Mouse (Mus musculus): ENCODE data around the gene Nedd9.

Nedd9 gene

DNA sequence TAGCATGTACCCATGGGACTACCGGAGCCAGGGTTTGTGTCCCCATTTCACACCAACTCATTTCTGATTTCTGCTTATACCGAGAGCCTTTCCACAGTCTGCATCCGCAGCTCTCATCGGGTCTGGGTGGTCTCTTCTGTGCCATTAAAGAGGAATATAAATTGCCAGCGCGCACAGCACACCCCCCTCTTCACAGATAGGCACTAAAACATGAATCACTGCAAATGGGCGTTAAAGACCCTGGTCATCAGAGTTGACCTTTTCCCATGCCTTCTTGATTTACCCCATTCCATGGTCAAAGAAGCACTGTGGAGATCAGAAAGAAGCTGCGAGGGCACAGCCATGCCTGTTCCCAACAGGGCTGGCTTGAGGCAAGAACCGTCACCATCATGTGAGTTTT is 109.3 kb downstream of the Nedd9 start:
- in situ Hi-C loops (cut with MboI, MseI), result no loop called here

DNA sequence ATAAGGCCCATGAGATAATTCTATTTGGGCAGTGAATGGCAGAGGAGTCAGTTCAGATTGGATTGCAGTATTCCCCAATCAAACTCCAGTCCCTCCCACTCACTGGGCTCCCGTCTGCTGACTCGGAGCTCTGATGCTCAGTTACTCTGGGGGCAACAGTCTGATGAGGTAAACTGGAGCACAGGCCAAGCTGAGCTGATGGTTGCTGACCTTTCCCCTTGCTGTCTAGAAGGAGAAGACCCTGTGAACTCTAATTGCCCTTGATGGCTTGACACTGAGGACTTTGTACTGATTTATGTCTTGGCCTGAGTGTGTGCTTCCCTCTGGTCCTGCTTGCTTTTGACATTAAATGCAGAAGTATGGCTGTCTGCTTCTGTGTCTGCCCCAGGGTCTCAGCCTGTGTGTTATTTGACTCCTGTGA is 110.1 kb downstream of the Nedd9 start:
- in situ Hi-C loops (cut with MboI, MseI), result no loop called here

DNA sequence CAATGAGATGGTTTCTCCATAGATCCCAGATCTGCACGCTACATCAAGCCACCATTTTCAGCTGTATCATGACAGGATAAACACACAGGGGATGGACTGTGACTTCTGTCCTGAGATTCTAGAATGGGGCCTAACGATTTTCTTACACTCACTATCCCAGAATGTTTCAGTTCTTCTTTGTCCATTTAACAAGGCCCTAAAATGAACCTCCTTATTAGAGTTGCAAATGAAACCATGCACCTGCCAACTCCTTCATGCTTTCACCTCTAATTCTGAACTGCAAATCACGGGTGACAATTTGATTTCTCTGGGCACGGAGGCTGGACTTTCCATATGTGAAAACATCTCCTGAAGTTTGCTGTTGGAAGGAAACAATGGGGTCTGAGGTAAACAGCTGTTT is 111.1 kb downstream of the Nedd9 start:
- in situ Hi-C loops (cut with MboI, MseI), result no loop called here

GRCm38 (mm10) chr13:41375696-41376095 is 111.5 kb downstream of the Nedd9 start:
- in situ Hi-C loops (cut with MboI, MseI), result no loop called here

DNA sequence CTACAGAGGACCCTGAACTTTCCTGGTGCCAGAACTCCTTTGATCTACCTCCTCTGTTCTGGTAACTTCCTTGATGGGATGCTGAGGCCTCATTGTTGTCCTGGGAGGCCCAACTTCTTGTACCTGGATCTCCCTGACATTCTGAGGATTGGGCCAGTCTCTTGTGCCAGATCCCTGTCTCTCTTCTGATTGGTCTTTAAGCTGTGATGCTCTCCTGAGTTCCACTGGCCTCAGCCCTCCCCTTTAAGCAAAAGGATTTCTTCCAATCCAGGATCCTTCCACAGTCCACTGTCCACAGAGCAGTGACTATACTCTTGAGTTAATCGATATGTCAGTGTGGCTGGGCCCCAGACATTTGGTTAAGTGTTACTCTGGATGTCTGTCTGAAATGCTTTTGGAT is 112.3 kb downstream of the Nedd9 start:
- in situ Hi-C loops (cut with MboI, MseI), result loop anchor here (5.0 to 25.0 kb wide), 3 partner anchors 67 to 1887 kb away; partner anchors contain the start of gene Hivep1 (in 1 of the 2)

GRCm38 (mm10) chr13:41372555-41373460 is 114.4 kb downstream of the Nedd9 start:
- in situ Hi-C loops (cut with MboI, MseI), result loop anchor here (5.0 to 25.0 kb wide), 3 partner anchors 69 to 1889 kb away; partner anchors contain the start of gene Hivep1 (in 1 of the 2)

GRCm38 (mm10) chr13:41371547-41371946 is 115.6 kb downstream of the Nedd9 start:
- in situ Hi-C loops (cut with MboI, MseI), result loop anchor here (5.0 to 25.0 kb wide), 3 partner anchors 71 to 1891 kb away; partner anchors contain the start of gene Hivep1 (in 1 of the 2)

- in situ Hi-C loops (cut with MboI, MseI), result loop anchor here (25.0 kb wide), 2 partner anchors 694 to 1894 kb away; partner anchors contain the start of gene Hivep1 (in 1 of the 2)
Measured at GRCm38 (mm10) chr13:41368612-41369011, 118.5 kb downstream of the Nedd9 start.

- in situ Hi-C loops (cut with MboI, MseI), result loop anchor here (25.0 kb wide), 2 partner anchors 695 to 1895 kb away; partner anchors contain the start of gene Hivep1 (in 1 of the 2)
Measured at GRCm38 (mm10) chr13:41367176-41367611, 120.0 kb downstream of the Nedd9 start.

DNA sequence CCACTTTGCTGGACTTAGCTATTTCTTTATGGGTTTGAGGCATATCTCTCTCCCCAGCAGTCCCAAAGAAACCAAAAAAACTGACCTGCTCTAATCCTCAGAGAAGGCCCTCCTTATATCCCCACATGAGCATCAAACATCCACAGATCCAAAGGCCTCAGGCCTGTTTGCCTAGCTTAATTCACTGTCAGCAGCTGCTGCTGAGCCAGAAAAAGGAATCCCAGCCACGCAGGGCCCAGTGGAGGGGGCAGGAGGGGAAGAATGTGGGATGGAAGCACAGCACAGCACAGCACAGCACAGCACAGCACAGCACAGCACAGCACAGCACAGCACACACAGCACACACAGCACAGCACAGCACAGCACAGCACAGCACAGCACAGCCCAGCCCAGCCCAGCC is 120.6 kb downstream of the Nedd9 start:
- in situ Hi-C loops (cut with MboI, MseI), result loop anchor here (25.0 kb wide), 2 partner anchors 696 to 1896 kb away; partner anchors contain the start of gene Hivep1 (in 1 of the 2)

DNA sequence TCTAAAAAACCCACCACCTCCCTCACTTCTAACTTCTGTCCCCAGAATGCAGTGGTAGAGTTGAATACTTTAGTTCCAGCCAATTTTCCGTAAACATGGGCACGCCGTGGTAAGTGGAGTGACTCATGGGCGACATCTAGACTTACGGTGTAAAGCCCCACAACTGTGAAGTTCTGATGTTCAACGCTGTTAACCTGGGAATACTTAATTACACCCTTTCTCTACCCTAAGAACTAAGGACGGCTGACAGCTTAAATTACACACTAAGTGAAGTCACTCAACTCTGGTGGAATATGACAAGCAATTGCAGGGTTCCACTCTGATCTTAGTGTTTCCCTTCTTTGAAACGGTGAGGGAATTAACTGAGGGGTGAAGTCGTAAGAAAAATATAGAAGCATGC is 122.9 kb downstream of the Nedd9 start:
- in situ Hi-C loops (cut with MboI, MseI), result loop anchor here (5.0 to 25.0 kb wide), 3 partner anchors 113 to 1898 kb away; partner anchors contain the start of gene Hivep1 (in 1 of the 2)

- in situ Hi-C loops (cut with MboI, MseI), result loop anchor here (5.0 to 25.0 kb wide), 3 partner anchors 114 to 1899 kb away; partner anchors contain the start of gene Hivep1 (in 1 of the 2)
Measured at GRCm38 (mm10) chr13:41362909-41363308, 124.3 kb downstream of the Nedd9 start.

- in situ Hi-C loops (cut with MboI, MseI), result loop anchor here (5.0 to 25.0 kb wide), 3 partner anchors 117 to 1902 kb away; partner anchors contain the start of gene Hivep1 (in 1 of the 2)
Measured at GRCm38 (mm10) chr13:41360272-41360815, 126.8 kb downstream of the Nedd9 start.

GRCm38 (mm10) chr13:41359330-41360215 is 127.6 kb downstream of the Nedd9 start:
- in situ Hi-C loops (cut with MboI, MseI), result loop anchor here (5.0 to 25.0 kb wide), 3 partner anchors 118 to 1903 kb away; partner anchors contain the start of gene Hivep1 (in 1 of the 2)

DNA sequence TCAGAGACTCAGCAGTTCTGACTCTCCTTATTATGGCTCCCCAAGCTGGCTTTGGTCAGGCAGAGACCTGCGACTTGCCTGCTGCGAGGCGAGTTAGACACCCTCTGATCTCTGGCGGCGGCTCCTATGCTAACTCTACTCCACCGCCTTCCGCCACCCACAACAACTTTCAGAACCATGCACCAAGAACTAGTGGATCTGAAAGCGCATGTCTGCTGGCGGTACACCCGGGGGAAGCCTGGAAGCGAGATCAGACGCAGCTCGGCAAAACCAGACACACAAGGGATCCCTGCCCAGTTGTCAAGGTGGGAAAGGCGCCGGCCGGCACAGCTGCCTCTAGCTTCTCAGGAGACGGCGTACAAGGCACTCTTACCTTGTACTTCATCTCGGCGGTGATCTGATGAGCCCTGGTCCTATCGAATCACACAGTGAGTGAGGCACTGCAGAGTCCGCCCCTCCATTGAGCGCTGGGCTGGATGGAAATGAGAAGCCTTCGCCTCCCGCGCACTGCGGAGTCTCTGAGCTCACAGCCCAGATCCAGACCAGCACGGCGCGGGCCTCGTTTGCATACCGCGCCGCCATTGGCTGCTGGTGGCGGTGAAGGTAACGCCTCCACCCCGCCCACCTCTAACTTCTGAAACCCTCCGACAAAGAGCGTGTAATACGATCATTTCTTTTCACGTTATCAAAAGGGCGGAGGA is 128.5 kb downstream of the Nedd9 start:
- in situ Hi-C loops (cut with MboI, MseI), result loop anchor here (25.0 kb wide), 2 partner anchors 704 to 1904 kb away; partner anchors contain the start of gene Hivep1 (in 1 of the 2)

GRCm38 (mm10) chr13:41358009-41358408 is 129.2 kb downstream of the Nedd9 start:
- in situ Hi-C loops (cut with MboI, MseI), result loop anchor here (25.0 kb wide), 2 partner anchors 704 to 1904 kb away; partner anchors contain the start of gene Hivep1 (in 1 of the 2)

GRCm38 (mm10) chr13:41357586-41357985 is 129.6 kb downstream of the Nedd9 start:
- in situ Hi-C loops (cut with MboI, MseI), result loop anchor here (25.0 kb wide), 2 partner anchors 705 to 1905 kb away; partner anchors contain the start of gene Hivep1 (in 1 of the 2)

DNA sequence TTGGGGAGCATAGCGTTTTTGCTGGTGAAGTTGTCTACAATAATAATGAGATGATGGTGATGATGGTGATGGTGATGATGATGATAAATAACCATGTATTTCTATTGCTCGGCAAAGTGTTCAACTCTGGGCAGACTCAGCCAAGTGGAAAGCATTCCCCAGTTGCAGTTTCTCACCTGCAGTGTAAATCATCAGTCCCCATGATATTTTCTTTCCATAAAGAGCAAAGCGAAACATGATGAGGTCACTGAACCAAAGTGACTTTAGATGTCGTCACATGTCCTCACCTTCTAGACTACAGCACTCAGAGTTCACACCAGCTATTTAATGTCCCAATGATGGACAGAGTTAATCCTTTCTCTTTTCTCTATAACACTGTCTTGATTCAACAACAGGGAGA is 130.0 kb downstream of the Nedd9 start:
- in situ Hi-C loops (cut with MboI, MseI), result loop anchor here (25.0 kb wide), 2 partner anchors 705 to 1905 kb away; partner anchors contain the start of gene Hivep1 (in 1 of the 2)

DNA sequence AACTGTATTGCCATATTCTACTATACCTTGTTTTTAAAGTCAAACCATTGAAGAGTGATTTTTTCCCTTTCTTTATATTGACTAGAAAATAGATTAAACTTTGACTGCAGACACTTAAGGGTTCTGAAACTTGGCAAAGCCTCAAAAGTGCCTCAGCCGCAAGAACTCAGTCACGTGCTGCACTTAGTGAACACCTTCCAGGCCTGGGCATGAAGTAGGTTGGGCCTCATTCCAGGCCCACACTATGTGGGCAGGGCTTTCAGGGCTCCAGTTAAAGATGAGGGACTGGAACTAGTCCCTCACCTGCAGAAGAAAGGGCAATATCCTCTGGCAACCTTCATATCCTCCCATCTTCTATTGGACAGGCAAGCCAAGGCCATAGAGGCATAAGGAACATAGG is 131.6 kb downstream of the Nedd9 start:
- in situ Hi-C loops (cut with MboI, MseI), result loop anchor here (25.0 kb wide), 2 partner anchors 707 to 1907 kb away; partner anchors contain the start of gene Hivep1 (in 1 of the 2)

Measured in T-helper 17 cell (primary cell).